Mouse (Mus musculus) neural tube, embryonic 11.5 days (tissue): Measurements from ENCODE around the gene Cstf1. TPM values are rescaled to one million over a fixed set of nuclear protein-coding genes. Genes with fewer than 3 reads are reported as not detected.

Experiments
- ATAC-seq: fragments of 200-750 bp; cut with Nextera tagmentation; 2 replicates; pipeline ENCODE4 v1.8.0; 2017; ENCODE audit warnings: moderate number of reproducible peaks, mild to moderate bottlenecking, moderate TSS enrichment, moderate library complexity; ENCODE audit not compliant: insufficient read depth, low FRiP score, low TSS enrichment
- DNase-seq: peaks from one replicate; pipeline ENCODE4 v3.0.0-alpha.2; 2015; ENCODE audit warnings: low spot score
- H3K27ac ChIP-seq: fragments of 300-500 bp; sonication (generic); 2 replicates; pipeline ENCODE4 v1.5.1; 2014; ENCODE audit warnings: low read depth, mild to moderate bottlenecking, low read length
- H3K27me3 ChIP-seq: fragments of 300-500 bp; sonication (generic); 2 replicates; pipeline ENCODE4 v1.6.1; 2014; ENCODE audit warnings: mild to moderate bottlenecking, low read length, mixed read lengths; ENCODE audit not compliant: control insufficient read depth, insufficient read depth
- H3K36me3 ChIP-seq: fragments of 300-500 bp; sonication (generic); 2 replicates; pipeline ENCODE4 v1.6.1; 2014; ENCODE audit warnings: mild to moderate bottlenecking, low read length, moderate library complexity, mixed read lengths; ENCODE audit not compliant: control insufficient read depth, insufficient read depth
- H3K4me1 ChIP-seq: fragments of 300-500 bp; sonication (generic); 2 replicates; pipeline ENCODE4 v1.6.1; 2014; ENCODE audit warnings: low read length, mixed read lengths; ENCODE audit not compliant: control insufficient read depth, insufficient read depth
- H3K4me2 ChIP-seq: fragments of 300-500 bp; sonication (generic); 2 replicates; pipeline ENCODE4 v1.6.1; 2014; ENCODE audit warnings: low read depth, mild to moderate bottlenecking, moderate library complexity
- H3K4me3 ChIP-seq: fragments of 300-500 bp; sonication (generic); 2 replicates; pipeline ENCODE4 v1.5.1; 2014; ENCODE audit warnings: low read depth, low read length
- H3K9ac ChIP-seq: fragments of 300-500 bp; sonication (generic); 2 replicates; pipeline ENCODE4 v1.6.1; 2014; ENCODE audit warnings: mild to moderate bottlenecking, low read length
- H3K9me3 ChIP-seq: fragments of 300-500 bp; sonication (generic); 2 replicates; pipeline ENCODE4 v1.6.1; 2016; ENCODE audit warnings: low read length; ENCODE audit not compliant: control insufficient read depth
- WGBS: fragments of 180-500 bp; shearing (Covaris S2); extraction: QIAGEN DNeasy Blood & Tissue Kit; methylation state at CpG from one replicate; pipeline ENCODE4 v1.1.7; 2014; 5-methylcytosine and 5-hydroxymethylcytosine counted together
- polyA plus RNA-seq: library from polyadenylated mRNA; unstranded; fragments of >200 nt; fragmentation: Nextera tagmentation; extraction: Ambion mirVana; gene quantifications from 2 replicates; pipeline ENCODE4 v1.2.1, GENCODE M21; 2014

Cstf1 gene
- polyA plus RNA-seq, 1 experiment from 2014 or later: 45.6 TPM

GRCm38 (mm10) chr2:172381898-172382297 is 11.4 kb downstream of the Cstf1 start:
- Histone ChIP-seq H3K4me2 (no peak overlapping the region), H3K4me1 (no peaks in the 10 kb centered on the region), H3K27ac (no peak overlapping the region), H3K27me3 (no peaks in the 10 kb centered on the region), H3K9me3 (no peaks in the 10 kb centered on the region), H3K9ac (no peak overlapping the region), H3K4me3 (no peak overlapping the region), H3K36me3 (peaks cover 31% of the 10 kb centered on the region)
- ATAC-seq: no peak
- WGBS: 94% methylated on average over 12 of the region's 12 CpGs
- DNase-seq: no peak

- DNase-seq (no peak), ATAC-seq (no peak)
- 88% methylated on average over 3 of the region's 3 CpGs for WGBS
- Histone ChIP-seq H3K27me3 (no peaks in the 10 kb centered on the region), H3K4me3 (no peak overlapping the region), H3K9ac (no peak overlapping the region), H3K9me3 (no peaks in the 10 kb centered on the region), H3K27ac (no peak overlapping the region), H3K4me2 (no peak overlapping the region), H3K36me3 (peaks cover 17% of the 10 kb centered on the region), H3K4me1 (no peaks in the 10 kb centered on the region)
Measured at GRCm38 (mm10) chr2:172384715-172385114, 14.2 kb downstream of the Cstf1 start.

GRCm38 (mm10) chr2:172390341-172390740 is 19.9 kb downstream of the Cstf1 start:
- Histone ChIP-seq H3K27me3 (no peaks in the 10 kb centered on the region), H3K4me1 (no peaks in the 10 kb centered on the region), H3K9me3 (no peaks in the 10 kb centered on the region), H3K36me3 (no peaks in the 10 kb centered on the region), H3K4me3 (no peak overlapping the region), H3K4me2 (no peak overlapping the region), H3K27ac (no peak overlapping the region), H3K9ac (no peak overlapping the region)
- ATAC-seq (no peak), DNase-seq (no peak)
- 28% methylated on average over 6 of the region's 6 CpGs for WGBS

DNA sequence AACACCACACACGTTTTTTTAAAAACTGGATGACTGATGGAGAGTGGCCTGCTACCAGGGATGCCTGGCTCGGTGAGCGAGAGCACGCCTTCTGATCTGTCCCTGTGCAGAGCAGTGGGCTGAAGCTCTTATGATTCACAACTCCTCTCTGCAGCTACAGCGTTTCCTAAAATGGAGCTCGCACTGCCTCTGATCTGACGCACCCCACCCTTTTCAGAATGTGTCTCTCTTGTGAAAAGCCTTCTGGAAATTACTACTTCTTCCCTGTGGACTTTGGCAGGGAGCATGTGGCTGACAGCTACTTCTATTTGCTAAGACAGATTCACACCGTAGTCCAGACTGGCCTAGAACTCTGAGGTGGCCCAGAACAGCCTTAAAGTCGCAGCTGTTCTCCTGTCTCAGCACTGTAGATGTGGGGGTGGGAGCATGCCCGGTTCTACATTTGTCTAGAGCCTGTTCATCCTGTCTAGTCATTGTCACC is 21.6 kb downstream of the Cstf1 start:
- 76% methylated on average over 10 of the region's 10 CpGs for WGBS
- no peak overlapping the region for H3K9ac ChIP-seq
- DNase-seq (no peak), ATAC-seq (no peak)
- no peaks in the 10 kb centered on the region for H3K36me3 ChIP-seq
- no peak overlapping the region for H3K4me3 ChIP-seq
- no peaks in the 10 kb centered on the region for H3K9me3 ChIP-seq
- H3K4me2 ChIP-seq: no peak overlapping the region
- H3K27me3 ChIP-seq: no peaks in the 10 kb centered on the region
- H3K27ac ChIP-seq: no peak overlapping the region
- no peaks in the 10 kb centered on the region for H3K4me1 ChIP-seq

DNA sequence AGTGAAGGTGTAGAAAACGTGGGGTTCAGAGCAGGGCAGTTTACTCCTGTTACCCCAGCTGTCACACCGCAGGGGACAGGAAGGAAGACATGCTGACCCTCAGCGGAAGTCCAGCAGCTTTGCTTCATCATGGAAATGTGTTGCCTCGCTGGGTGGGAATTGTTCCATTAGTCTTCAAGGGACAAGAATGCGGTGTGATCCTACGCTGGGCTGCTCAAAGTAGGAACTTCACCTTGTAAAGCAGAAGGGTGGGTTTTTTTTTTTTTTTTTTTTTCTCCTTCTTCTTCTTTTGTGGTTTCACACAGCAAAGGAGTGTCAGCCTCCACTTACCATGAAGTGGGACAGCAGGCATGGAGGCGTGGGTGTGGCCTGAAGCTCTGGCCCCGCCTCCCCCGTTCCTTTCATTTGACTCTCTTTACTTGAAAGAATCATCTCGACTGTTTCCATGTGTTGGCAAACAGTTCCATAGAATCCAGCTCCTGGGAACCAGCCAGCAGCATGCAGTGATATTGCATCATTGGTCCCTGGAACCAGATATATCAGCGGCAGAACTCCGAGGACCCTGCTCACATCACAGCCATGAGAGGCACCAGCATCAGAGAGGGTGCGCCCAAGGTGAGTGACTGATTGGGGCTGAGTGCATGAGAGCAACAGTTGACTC is 23.0 kb downstream of the Cstf1 start, which contains the start of gene Cass4:
Gene Cass4, plus strand, starts transcription at position 404 of the 661 bp plus-strand sequence.
- Histone ChIP-seq H3K36me3 (no peaks in the 10 kb centered on the region), H3K9ac (no peak within 1 kb of the TSS), H3K4me3 (no peak within 1 kb of the TSS), H3K4me2 (no peak within 1 kb of the TSS), H3K27me3 (no peaks in the 10 kb centered on the region), H3K9me3 (no peaks in the 10 kb centered on the region), H3K27ac (no peak within 1 kb of the TSS), H3K4me1 (no peaks in the 10 kb centered on the region)
- ATAC-seq (no peak), DNase-seq (no peak)
- WGBS: 36% methylated on average over 13 of the region's 13 CpGs

- no peak overlapping the region for H3K4me2 ChIP-seq
- DNase-seq (no peak), ATAC-seq (no peak)
- H3K9ac ChIP-seq: no peak overlapping the region
- H3K4me3 ChIP-seq: no peak overlapping the region
- no peak overlapping the region for H3K27ac ChIP-seq
- H3K36me3 ChIP-seq: no peaks in the 10 kb centered on the region
- no peaks in the 10 kb centered on the region for H3K27me3 ChIP-seq
- WGBS: 75% methylated on average over 2 of the region's 2 CpGs
- H3K4me1 ChIP-seq: no peaks in the 10 kb centered on the region
- H3K9me3 ChIP-seq: no peaks in the 10 kb centered on the region
Measured at GRCm38 (mm10) chr2:172394052-172394392, 23.5 kb downstream of the Cstf1 start.

DNA sequence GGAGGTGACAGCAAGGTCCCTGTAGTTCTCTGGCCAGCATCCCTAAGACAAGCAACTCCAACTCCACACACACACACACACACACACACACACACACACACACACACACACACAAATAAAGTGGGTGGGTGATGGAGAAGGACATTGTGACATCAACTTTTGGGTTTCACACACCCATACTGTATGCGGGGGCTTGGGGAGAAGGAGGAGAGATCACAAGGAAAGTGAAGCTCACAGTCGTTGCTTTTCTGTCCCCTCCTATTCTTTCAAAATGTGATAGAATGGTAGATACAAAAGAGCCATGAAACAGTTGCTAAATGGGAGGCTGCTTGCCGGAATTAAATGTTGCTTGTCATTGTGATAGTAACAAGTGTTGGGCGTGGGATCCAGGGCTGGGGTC is 24.2 kb downstream of the Cstf1 start:
- Histone ChIP-seq H3K27me3 (no peaks in the 10 kb centered on the region), H3K4me3 (no peak overlapping the region), H3K27ac (no peak overlapping the region), H3K4me2 (no peak overlapping the region), H3K36me3 (no peaks in the 10 kb centered on the region), H3K9ac (no peak overlapping the region), H3K4me1 (no peaks in the 10 kb centered on the region), H3K9me3 (no peaks in the 10 kb centered on the region)
- ATAC-seq: no peak
- WGBS: 76% methylated on average over 4 of the region's 4 CpGs
- no peak for DNase-seq

DNA sequence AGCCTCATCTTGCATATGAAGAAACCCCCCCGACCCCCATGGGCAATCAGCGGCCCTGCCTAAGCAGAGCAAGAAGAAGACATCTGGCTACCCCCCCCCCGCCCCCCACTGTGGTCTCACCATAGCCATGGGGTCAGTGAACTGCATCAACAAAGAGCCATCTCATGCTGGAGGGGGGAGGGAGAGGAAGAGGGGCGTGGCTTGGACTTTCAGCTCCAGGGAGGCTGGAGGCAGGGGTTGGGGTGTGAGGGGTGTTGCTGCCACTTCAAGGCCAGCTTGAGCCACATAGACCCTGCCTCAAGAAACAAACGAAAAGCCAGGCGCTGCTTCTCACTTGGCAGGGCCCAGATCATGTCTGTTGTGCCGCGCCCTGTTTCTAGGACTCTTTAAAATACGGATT is 25.5 kb downstream of the Cstf1 start:
- no peaks in the 10 kb centered on the region for H3K4me1 ChIP-seq
- no peak for ATAC-seq
- no peaks in the 10 kb centered on the region for H3K36me3 ChIP-seq
- no peak overlapping the region for H3K4me2 ChIP-seq
- no peak overlapping the region for H3K9ac ChIP-seq
- peak; percentile 27 for DNase-seq
- 40% methylated on average over 9 of the region's 9 CpGs for WGBS
- no peak overlapping the region for H3K4me3 ChIP-seq
- no peaks in the 10 kb centered on the region for H3K27me3 ChIP-seq
- H3K27ac ChIP-seq: no peak overlapping the region
- no peaks in the 10 kb centered on the region for H3K9me3 ChIP-seq

GRCm38 (mm10) chr2:172399901-172400300 is 29.4 kb downstream of the Cstf1 start:
- Histone ChIP-seq H3K27me3 (no peaks in the 10 kb centered on the region), H3K9me3 (no peaks in the 10 kb centered on the region), H3K9ac (no peak overlapping the region), H3K4me1 (no peaks in the 10 kb centered on the region), H3K4me3 (no peak overlapping the region), H3K27ac (no peak overlapping the region), H3K36me3 (no peaks in the 10 kb centered on the region), H3K4me2 (no peak overlapping the region)
- no peak for DNase-seq
- 0 out of 2 replicates have a peak, but pooled peaks have one; percentile 45 for ATAC-seq
- 43% methylated on average over 9 of the region's 9 CpGs for WGBS
